Mouse (Mus musculus) embryo, embryonic 11.5 days (tissue): ENCODE measurements around the gene Cbln1.

Source experiments
- DNase-seq: peaks from one replicate; pipeline ENCODE4 v3.0.0-alpha.2; 2012; ENCODE audit warnings: low read depth, low spot score

Gene Cbln1

GRCm38 (mm10) chr8:87472271-87473236 is at the start of gene Cbln1:
Gene Cbln1, minus strand, starts transcription at chr8:87472609.
- peak; percentile 86 for DNase-seq

DNA sequence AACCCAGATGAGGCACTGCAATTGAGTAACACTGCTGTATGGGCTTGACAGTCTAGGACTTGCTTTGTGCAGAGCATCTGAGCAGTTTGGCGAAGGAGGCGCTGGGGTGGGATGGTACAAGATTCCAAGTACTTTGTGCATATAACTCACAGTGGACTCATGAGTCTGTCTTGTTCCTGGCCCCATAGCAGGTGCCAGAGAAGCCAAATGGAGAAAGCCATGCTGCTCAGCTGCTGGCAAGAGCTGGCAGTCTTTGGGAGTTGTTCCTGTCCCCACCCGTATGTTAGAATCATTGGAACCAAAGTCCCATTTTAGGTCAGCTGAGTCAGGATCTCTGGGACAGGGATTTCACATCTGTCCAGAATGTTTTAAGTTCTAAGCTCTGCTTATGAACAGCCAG is 44.7 kb upstream of the Cbln1 start:
- DNase-seq = no peak

- no peak for DNase-seq
These were observed 41.4 kb upstream of the Cbln1 start for GRCm38 (mm10) chr8:87513796-87514195.

GRCm38 (mm10) chr8:87513350-87513749 is 40.9 kb upstream of the Cbln1 start:
- DNase-seq = no peak

DNA sequence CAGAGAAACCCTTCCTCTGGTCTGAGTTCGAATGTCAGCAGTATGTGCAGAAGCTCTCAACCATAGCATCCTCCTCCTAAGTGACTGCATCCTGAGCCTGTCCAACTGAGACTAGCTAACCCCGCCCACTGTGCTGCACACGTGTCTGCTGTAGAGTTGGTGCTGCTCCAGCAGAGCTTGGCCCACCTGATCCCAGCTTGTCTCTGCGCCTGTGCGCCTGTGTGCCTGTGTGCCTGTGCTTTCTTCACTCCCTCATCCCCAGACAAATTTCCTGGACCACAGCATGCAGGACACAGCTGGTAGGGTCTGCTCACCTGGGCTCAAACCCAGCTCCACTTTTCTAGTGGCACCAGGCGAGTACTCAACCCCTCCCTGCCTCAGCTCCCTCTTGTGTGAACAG is 40.2 kb upstream of the Cbln1 start:
- no peak for DNase-seq

GRCm38 (mm10) chr8:87507046-87507445 is 34.6 kb upstream of the Cbln1 start:
- DNase-seq = no peak

DNA sequence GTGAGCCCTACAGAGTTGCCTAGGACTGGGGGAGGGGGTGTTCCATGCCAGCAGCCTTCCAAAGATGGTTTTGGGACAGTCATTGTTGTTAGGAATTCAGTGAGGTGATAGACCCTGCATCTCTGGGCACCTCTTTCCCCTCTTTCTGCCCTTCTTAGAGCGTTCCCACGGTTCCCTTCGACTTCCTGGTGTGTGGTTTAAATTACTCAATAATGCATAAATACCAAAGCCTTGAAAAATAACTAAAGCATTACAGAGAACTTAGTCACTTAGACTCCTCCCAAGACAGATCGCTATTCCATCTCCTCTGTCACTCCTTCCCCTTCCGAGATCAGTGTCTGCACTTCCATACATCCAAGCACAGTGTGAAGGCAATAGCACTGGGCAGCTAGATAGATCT is 32.0 kb upstream of the Cbln1 start:
- no peak for DNase-seq

GRCm38 (mm10) chr8:87502684-87503083 is 30.3 kb upstream of the Cbln1 start:
- DNase-seq = no peak

GRCm38 (mm10) chr8:87497641-87498040 is 25.2 kb upstream of the Cbln1 start:
- no peak for DNase-seq

GRCm38 (mm10) chr8:87496511-87496910 is 24.1 kb upstream of the Cbln1 start:
- no peak for DNase-seq

GRCm38 (mm10) chr8:87494862-87495261 is 22.5 kb upstream of the Cbln1 start:
- no peak for DNase-seq

DNA sequence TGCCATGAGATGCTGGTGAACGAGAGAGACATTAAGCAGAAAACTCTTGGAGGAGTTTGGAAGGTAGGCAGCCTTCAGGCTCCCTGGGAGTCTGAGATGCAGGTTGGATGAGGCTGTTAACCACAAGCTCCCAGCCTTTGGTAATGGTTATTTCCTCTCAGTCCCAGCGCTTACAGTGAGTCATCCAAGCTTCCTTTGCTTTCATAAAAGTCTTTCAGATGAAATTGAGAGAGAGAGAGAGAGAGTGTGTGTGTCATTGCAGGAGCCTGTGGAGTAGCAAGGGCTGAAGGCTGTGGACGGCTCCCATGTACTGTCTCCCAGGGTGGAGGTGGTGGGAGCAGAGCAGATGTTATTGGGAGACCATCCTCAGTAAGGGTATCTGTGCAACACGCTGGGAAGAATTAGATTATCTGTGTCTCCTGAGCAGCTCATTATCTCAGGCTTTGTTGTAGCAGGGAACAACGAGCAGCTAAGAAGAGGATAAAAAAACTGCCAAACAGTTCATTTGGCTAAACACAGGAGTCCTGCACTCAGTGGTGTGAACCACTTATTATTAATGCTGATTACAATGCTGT is 17.5 kb upstream of the Cbln1 start:
- no peak for DNase-seq

DNA sequence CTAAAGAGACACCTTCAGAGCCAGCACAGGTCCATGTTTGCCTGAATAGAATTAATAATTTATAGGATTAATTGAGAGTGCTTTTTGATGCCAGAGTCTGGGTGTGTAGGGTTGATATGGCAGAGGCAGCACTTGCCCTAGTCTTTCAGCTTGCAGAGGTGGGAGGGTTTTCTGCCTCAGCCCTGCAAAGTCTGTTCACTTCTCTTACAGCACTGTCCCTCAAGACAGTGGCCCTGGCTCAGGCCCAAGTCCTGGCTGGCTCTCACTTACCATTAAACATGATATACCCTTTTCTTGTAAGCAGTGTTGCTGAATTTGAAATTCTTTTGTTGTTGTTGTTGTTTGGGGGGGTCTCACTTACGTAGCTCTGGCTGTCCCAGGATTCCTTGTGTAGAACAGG is 9.0 kb upstream of the Cbln1 start:
- no peak for DNase-seq

- no peak for DNase-seq
These were observed 5.8 kb upstream of the Cbln1 start for GRCm38 (mm10) chr8:87478221-87478620.

DNA sequence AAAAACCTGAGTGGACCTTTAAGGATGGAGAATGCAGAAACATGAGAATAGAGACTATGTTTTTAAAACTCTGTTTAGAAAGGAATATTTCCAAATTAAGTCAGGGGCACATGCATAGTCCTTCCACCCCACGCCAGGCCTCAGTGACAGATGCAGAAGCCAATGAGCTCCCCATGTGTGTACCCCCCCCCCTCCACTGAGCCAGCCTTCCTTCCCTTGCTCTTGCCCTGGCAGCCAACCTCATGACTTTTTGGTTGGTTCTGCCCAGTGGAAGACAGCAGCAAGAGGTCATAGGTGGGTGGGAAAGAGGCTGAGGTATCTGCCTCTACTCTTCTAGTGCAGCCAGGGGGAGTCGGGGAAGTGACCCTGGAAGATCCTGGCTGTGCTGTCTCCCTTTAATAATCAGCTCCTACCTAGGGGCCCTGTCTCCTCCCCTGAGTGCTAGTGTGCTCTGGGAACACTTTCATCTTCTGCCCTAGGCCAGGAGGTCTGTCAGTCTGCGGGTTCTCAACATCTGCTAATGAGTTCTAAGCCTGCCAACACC is 4.8 kb upstream of the Cbln1 start:
- no peak for DNase-seq

GRCm38 (mm10) chr8:87475551-87475950 is 3.1 kb upstream of the Cbln1 start:
- DNase-seq = no peak

GRCm38 (mm10) chr8:87474379-87474778 is 2.0 kb upstream of the Cbln1 start:
- DNase-seq = no peak

DNA sequence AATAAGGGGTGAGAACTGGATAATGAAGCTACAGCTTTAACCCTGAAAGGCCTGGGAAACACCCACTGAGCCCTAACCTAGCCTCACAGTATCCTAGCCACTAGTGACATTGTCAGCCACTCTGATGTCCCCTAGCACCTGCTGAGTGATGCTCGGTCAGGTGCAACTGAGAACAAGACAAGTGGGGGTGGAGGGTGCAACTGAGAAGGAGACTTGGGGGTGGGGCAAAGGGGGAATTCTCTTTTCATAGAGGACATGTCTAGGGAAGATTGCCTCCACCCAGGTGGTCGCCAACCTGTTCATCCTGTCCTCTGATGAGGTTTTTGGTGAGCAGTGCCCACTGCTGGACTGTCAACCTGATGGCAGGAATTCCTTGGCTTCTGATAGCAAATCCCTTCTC is 1.5 kb upstream of the Cbln1 start:
- no peak for DNase-seq

DNA sequence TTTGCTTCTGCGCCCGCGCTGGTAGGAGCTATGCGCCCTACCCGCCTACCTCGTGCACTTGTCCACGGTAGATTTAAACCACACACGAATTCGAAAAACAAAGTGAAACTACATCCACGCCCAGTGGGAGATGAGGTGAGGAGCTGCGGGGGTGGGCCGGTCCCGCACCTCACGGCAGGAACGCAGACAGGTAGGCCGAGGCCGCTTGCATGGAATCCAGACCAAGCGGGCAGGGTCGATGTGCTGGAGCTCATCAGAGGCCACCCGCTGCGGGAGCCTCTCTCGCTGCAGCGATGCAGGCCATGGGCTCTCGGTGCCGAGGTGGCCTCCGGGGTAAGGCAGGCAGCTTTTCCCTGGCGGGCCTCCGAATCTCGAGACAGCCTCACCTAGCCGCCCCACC is 905 bp upstream of the Cbln1 start:
- no peak for DNase-seq

- DNase-seq = no peak
These were observed 672 bp downstream of the Cbln1 start for GRCm38 (mm10) chr8:87471603-87472270.

GRCm38 (mm10) chr8:87470834-87471602 is 1.4 kb downstream of the Cbln1 start:
- no peak for DNase-seq
